ENCODE assay signal across 7 mouse cellular contexts in genomic region chr1:170477636-170478600, GRCm38 (mm10).
DNase-seq lines count a peak whose midpoint lies in the region; ATAC-seq and TF ChIP-seq lines count a peak whose summit lies in the region.

No protein-coding gene starts in this region.

- no peak; the same call in 1 of the 2 replicates for ATAC-seq in heart, embryonic 11.5 days (replicated peaks; ENCODE audit: insufficient number of reproducible peaks, low FRiP score, low TSS enrichment)
- ATAC-seq in kidney, postnatal 0 days (replicated peaks; ENCODE audit: low FRiP score, low read depth), result 0 out of 2 replicates have a peak, but pooled peaks have one; percentile 17
- ATAC-seq in midbrain, embryonic 12.5 days (ENCODE audit: low FRiP score, low read depth), result peak; percentile 93
- ATAC-seq in monocyte, adult 5-6 weeks (replicated peaks; ENCODE audit: insufficient number of reproducible peaks, low FRiP score, low TSS enrichment, poor library complexity, severe bottlenecking), result no peak

- 23% methylated on average over 10 of the region's 10 CpGs for WGBS in heart, embryonic 11.5 days (ENCODE audit: insufficient replicate concordance)
- WGBS in kidney, postnatal 0 days, result 37% methylated on average over 10 of the region's 10 CpGs
- WGBS in midbrain, embryonic 12.5 days, result 10% methylated on average over 10 of the region's 10 CpGs

- peak overlapping the region; percentile 2; the same call in 1 of the 2 replicates for H3K9ac ChIP-seq in heart, embryonic 11.5 days (ENCODE audit: low read depth, low read length)
- no peak overlapping the region for H3K9ac ChIP-seq in kidney, postnatal 0 days (ENCODE audit: low read depth, low read length)
- no peak overlapping the region for H3K9ac ChIP-seq in midbrain, embryonic 12.5 days (replicated peaks)

- H3K4me2 ChIP-seq in heart, embryonic 11.5 days, result no peak overlapping the region
- H3K4me2 ChIP-seq in kidney, postnatal 0 days (ENCODE audit: low read length), result no peak overlapping the region
- peak overlapping the region; percentile 33 for H3K4me2 ChIP-seq in midbrain, embryonic 12.5 days (replicated peaks)

- H3K36me3 ChIP-seq in heart, embryonic 11.5 days (ENCODE audit: control insufficient read depth, insufficient read depth, low read length), result no peaks in the 10 kb centered on the region
- no peaks in the 10 kb centered on the region for H3K36me3 ChIP-seq in kidney, postnatal 0 days (ENCODE audit: insufficient read depth, low read length)
- H3K36me3 ChIP-seq in midbrain, embryonic 12.5 days, result no peaks in the 10 kb centered on the region

- no peaks in the 10 kb centered on the region for H3K9me3 ChIP-seq in heart, embryonic 11.5 days (replicated peaks; ENCODE audit: control insufficient read depth, low read length)
- no peaks in the 10 kb centered on the region for H3K9me3 ChIP-seq in kidney, postnatal 0 days (replicated peaks; ENCODE audit: low read length)
- H3K9me3 ChIP-seq in midbrain, embryonic 12.5 days, result no peaks in the 10 kb centered on the region

- no peak overlapping the region for H3K4me3 ChIP-seq in heart, embryonic 11.5 days (ENCODE audit: low read depth, low read length)
- H3K4me3 ChIP-seq in kidney, postnatal 0 days (replicated peaks; ENCODE audit: low read depth, low read length), result no peak overlapping the region
- H3K4me3 ChIP-seq in midbrain, embryonic 12.5 days, result no peak overlapping the region

- H3K4me1 ChIP-seq in heart, embryonic 11.5 days (ENCODE audit: control insufficient read depth, insufficient read depth, low read length), result peaks cover 44% of the 10 kb centered on the region
- H3K4me1 ChIP-seq in kidney, postnatal 0 days (replicated peaks; ENCODE audit: insufficient read depth, low read length), result peaks cover 28% of the 10 kb centered on the region
- peaks cover 40% of the 10 kb centered on the region for H3K4me1 ChIP-seq in midbrain, embryonic 12.5 days

- H3K27ac ChIP-seq in heart, embryonic 11.5 days (ENCODE audit: low read depth, low read length), result peak overlapping the region; percentile 70
- H3K27ac ChIP-seq in kidney, postnatal 0 days, result peak overlapping the region; percentile 85
- H3K27ac ChIP-seq in midbrain, embryonic 12.5 days (replicated peaks), result peak overlapping the region; percentile 73

- no peak for TF ChIP-seq CTCF in kidney, postnatal 0 days (IDR thresholded peaks at IDR 0.05; ENCODE audit: low read depth)

- H3K27me3 ChIP-seq in heart, embryonic 11.5 days (ENCODE audit: control insufficient read depth, insufficient read depth, low read length), result no peaks in the 10 kb centered on the region
- no peaks in the 10 kb centered on the region for H3K27me3 ChIP-seq in kidney, postnatal 0 days (ENCODE audit: insufficient read depth, low read length)
- peaks cover 17% of the 10 kb centered on the region; the same call in 1 of the 2 replicates for H3K27me3 ChIP-seq in midbrain, embryonic 12.5 days

- peak; percentile 63 for DNase-seq in brain, adult 2 months (ENCODE audit: low read depth, low spot score)
- peak; percentile 41 to 45 for DNase-seq in cerebellum, postnatal 10 days
- DNase-seq in kidney, postnatal 0 days (ENCODE audit: low spot score), result peak; percentile 65
- no peak for DNase-seq in frontal cortex, postnatal 36 days (ENCODE audit: low spot score in 2 of 2)

Comparison
In these comparisons a context has a peak if more than half of its experiments do, and no peak if none do; other contexts are left out.
1. DNase-seq: peak in brain, adult 2 months (single experiment), cerebellum, postnatal 10 days (2 of 2) and kidney, postnatal 0 days (single experiment); none in frontal cortex, postnatal 36 days (0 of 2).
2. ATAC-seq: peak in kidney, postnatal 0 days (single experiment) and midbrain, embryonic 12.5 days (single experiment); none in heart, embryonic 11.5 days (single experiment) and monocyte, adult 5-6 weeks (single experiment).
3. Peak in every context shown above with its lines, with median percentiles within 50 percentile points of each other: H3K27ac ChIP-seq.